Mouse (Mus musculus) adrenal gland, postnatal 10 days (tissue): ENCODE measurements around the gene Nostrin. TPM values are rescaled to one million over a fixed set of nuclear protein-coding genes. Genes with fewer than 3 reads are reported as not detected.

Experiments
- DNase-seq: peaks from one replicate; pipeline ENCODE4 v3.0.0; 2021; ENCODE audit warnings: mixed read lengths
- total RNA-seq, 2 experiments: library from RNA; stranded (reverse); gene quantifications; 2 replicates each; pipeline ENCODE4 v1.2.3; 2021

The Nostrin gene
- total RNA-seq, 2 experiments from 2014 or later: 9.3 to 10.7 TPM

- no peak for DNase-seq
Measured at GRCm38 (mm10) chr2:69205185-69205584, 69.6 kb downstream of the Nostrin start.

- peak; percentile 91 for DNase-seq
Measured at GRCm38 (mm10) chr2:69205791-69206351, 70.3 kb downstream of the Nostrin start, which contains the start of gene Spc25. Gene Spc25, minus strand, starts transcription at chr2:69206194.

- DNase-seq: no peak
Measured at GRCm38 (mm10) chr2:69206523-69206922, 70.9 kb downstream of the Nostrin start.

DNA sequence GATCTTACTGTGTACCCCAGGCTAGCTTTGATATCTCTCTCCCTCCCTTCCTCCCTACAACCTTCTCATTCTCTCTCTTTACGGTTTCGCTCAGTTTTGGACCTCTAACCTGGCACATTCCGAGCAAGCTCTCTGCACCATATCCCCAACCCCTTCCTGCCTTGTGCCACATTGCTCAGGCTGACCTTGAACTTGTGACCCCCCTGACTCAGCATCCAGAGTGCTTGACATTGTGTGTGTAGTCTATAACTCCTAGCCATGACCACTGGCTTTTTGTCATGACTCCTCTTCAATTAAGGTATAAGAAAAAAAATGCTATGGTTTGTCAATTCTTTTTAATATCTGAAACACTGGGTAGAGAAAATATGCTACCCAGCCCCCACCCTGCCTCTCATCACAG lies 74.1 kb downstream of the Nostrin start:
- no peak for DNase-seq

DNA sequence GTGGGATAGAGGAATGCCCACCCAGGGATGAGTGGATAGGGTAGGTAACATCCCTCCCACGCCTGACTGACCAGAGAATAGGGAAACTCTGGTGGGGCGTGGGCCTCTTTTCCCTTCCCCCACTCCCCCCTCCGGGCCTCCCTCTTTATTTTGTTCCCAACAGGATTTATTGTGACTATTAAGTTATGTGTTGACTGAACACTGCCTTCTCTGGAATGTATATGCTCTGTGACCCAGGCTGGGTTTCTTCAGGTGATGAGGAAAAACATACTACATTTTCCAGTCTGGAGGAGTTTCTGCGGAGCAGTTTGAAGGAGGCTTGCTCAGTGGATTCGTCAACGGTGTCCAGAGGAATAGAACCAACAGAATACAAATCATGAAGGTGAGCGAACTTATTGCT lies 75.2 kb downstream of the Nostrin start, which contains the start of gene G6pc2:
G6pc2 (plus strand) TSS at position 301 of the 400 bp plus-strand sequence.
- DNase-seq: no peak

GRCm38 (mm10) chr2:69212652-69213051 lies 77.1 kb downstream of the Nostrin start:
- no peak for DNase-seq

- DNase-seq: no peak
Measured at GRCm38 (mm10) chr2:69215242-69215641, 79.6 kb downstream of the Nostrin start.

DNA sequence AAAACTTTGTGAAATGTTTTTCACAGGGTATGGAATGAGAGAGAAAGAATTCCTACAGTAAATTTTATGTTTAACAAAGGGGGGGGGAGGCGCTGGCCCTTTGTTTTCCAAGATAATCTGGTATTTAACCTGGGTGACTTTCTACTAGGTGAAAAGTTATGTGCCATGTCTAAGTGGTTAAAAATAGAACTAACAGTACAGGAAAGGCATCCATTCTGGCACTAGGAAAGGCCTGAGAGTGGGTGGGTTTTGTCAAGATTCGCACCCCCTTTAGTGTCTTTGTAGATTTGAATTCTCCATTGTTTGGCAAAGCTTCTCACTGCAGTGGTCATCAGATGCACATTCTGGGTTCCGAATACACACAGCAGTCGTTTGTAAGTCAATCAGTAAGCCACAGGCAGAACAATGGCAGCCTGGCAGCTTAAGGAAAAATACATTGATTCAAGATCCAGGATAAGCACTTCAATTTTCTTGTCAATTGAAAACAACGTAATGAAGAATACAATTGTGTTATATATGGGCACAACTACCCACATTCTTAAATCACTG lies 86.3 kb downstream of the Nostrin start:
- no peak for DNase-seq

- no peak for DNase-seq
Measured at GRCm38 (mm10) chr2:69222815-69223214, 87.2 kb downstream of the Nostrin start.

DNA sequence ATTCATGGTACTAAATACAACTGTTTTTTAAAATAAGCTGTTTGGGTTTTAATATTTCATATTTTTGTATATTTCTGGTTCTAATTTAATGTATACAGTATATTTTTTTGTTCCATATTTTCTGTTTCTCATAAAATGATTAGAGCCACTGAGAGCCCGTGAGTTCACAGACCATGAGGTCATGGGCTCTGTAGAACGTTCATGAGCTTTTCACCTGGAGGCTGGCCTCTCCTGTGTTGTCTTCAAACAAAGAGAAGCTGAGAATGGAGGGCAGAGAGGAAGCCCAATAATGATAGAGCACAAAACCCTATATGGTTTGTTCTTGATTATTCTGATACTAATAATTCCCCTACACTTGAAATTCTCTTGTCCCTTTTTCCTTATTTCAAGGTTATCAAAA lies 89.1 kb downstream of the Nostrin start:
- no peak for DNase-seq

GRCm38 (mm10) chr2:69226876-69227275 lies 91.3 kb downstream of the Nostrin start:
- no peak for DNase-seq

GRCm38 (mm10) chr2:69228635-69229034 lies 93.0 kb downstream of the Nostrin start:
- DNase-seq: no peak

- DNase-seq: no peak
Measured at GRCm38 (mm10) chr2:69230137-69230536, 94.5 kb downstream of the Nostrin start.

DNA sequence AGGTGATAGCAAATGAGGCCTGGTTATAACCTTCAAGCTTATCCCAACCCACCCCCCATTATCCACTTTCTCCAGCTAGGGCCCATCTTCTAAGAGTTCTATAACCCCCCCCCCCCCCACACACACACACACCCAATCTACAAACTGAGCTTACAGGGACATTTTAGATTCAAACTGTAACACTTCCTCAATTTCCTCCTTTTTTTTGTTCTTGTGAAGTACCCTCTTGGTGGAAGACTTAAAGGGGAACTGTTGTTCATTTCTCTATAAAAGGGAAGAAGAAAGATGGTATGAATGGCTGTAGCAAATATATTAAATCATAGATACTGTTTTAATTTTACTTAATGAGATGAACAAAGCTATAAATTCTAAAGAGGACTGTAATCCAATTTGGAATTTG lies 96.5 kb downstream of the Nostrin start:
- DNase-seq: no peak

GRCm38 (mm10) chr2:69234976-69235678 lies 99.5 kb downstream of the Nostrin start:
- no peak for DNase-seq

Other genes starting within 250 kb of the Nostrin start
- 10 to 100 TPM; 16.6 to 17.9 TPM for gene Spc25, start 70.4 kb downstream of the Nostrin start, total RNA-seq
- not detected for gene G6pc2, start 75.3 kb downstream of the Nostrin start, total RNA-seq
- gene Abcb11, start 206.8 kb downstream of the Nostrin start, total RNA-seq: 10 to 100 TPM; 11.2 to 27.0 TPM
- gene Dhrs9, start 244.6 kb downstream of the Nostrin start, total RNA-seq: 1 to 10 TPM; 6.9 to 7.3 TPM